Mouse (Mus musculus): ENCODE measurements around the gene Fbxw8.

DNA sequence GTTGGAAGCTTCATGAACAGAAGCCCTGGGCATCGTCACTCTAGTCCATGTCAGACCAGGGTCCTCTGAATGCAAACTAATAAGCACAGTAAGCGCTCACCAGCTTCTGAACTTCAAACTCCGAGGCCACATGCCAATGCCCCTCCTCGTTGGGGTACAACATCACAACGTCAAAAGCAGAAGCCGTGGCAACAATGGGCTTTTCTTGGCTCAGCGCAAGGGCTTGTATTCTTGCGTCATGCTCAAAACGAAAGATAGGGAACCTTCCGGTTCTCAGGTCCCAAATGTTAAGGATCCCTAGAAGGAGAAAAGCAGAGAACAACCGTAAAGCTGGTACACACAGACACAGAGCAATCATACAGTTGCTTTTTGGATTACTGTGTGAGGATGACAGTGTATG is 59.8 kb downstream of the Fbxw8 start:
- TF ChIP-seq POLR2A (IDR thresholded peaks at IDR 0.05; ENCODE audit: control insufficient read depth, extremely low read depth, insufficient read depth, low read length, poor library complexity) (no peak), CTCF (IDR thresholded peaks at IDR 0.05; ENCODE audit: borderline replicate concordance, control insufficient read depth, extremely low read depth, insufficient read depth, low read length, poor library complexity) (no peak)
